25 mouse cellular contexts compared by ENCODE assay signal in the genomic region with DNA sequence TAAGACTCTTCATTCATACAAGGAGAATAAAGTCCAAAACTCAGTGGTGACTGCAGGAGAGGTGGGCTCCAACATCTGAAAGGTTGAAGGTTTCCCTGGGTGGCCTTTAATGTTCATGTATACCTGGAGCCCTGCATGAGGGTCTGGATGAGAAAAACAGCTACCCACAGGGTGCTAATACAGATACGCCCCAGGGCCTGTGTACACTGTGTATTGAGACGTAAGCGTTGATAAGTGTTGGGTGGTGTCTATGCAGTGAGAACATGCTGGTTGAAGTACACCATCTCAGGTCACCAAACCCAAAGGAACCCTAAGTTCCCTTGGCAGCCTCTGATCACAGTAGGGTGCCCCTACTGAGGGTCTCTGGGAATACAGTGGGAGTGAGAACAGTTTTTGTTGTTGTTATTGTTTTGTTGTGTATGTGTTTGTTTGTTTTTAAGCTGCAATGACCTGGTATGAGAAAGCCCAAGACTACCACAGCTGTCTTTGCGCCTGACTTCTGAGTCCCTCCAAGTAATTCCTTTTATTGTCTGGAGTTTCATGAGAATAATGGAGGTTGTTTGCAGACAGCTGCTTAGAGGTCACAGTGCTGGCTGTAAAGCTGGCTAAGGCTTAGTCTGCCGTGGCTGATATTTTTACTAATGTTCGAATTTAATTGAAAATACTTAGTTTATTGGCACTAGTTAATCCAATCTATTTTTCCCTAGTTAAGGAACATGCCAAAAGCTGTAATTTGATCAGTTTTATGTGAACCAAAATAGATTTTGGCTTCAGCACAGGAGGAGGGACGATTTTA.
"Had no signal": no experiment of that assay in that cellular context is flagged by ENCODE, and none has a peak within 500 bp of the region (broad histone marks: within the 10 kb centered on the region; RNA-seq: fewer than 3 reads in every experiment).

No protein-coding gene starts in this region.

- H3K4me2 ChIP-seq: heart, embryonic 11.5 days; heart, embryonic 13.5 days; heart, embryonic 15.5 days; hindbrain, embryonic 13.5 days; hindbrain, embryonic 15.5 days; limb, embryonic 12.5 days; liver, embryonic 11.5 days; liver, embryonic 13.5 days; liver, embryonic 15.5 days had no signal

- H3K27me3 ChIP-seq: heart, embryonic 13.5 days; heart, embryonic 15.5 days; hindbrain, embryonic 13.5 days; hindbrain, embryonic 15.5 days; liver, embryonic 13.5 days; liver, embryonic 15.5 days had no signal

- H3K4me1 ChIP-seq: heart, embryonic 13.5 days; heart, embryonic 15.5 days; hindbrain, embryonic 13.5 days; hindbrain, embryonic 15.5 days; liver, embryonic 13.5 days; liver, embryonic 15.5 days had no signal

- H3K4me3 ChIP-seq: heart, embryonic 13.5 days; heart, embryonic 15.5 days; hindbrain, embryonic 13.5 days; hindbrain, embryonic 15.5 days; limb, embryonic 12.5 days; liver, embryonic 13.5 days; liver, embryonic 15.5 days had no signal

- DNase-seq: forebrain, postnatal 0 days; gastrocnemius, postnatal 14 days; gastrocnemius, postnatal 36 days; heart, adult 18-20 months; heart, postnatal 14 days; kidney, adult 11 months; kidney, adult 2 months; kidney, adult 9 months; kidney, postnatal 14 days; kidney, postnatal 36 days; layer of hippocampus, adult 9-11 months; layer of hippocampus, postnatal 36 days; left cerebral cortex, postnatal 4 days; liver; liver, embryonic 13.5 days had no signal

- H3K27ac ChIP-seq: heart, embryonic 13.5 days; heart, embryonic 15.5 days; hindbrain, embryonic 13.5 days; hindbrain, embryonic 15.5 days; hindbrain, postnatal 0 days; limb, embryonic 12.5 days; liver, embryonic 13.5 days; liver, embryonic 15.5 days had no signal

- ATAC-seq: forebrain, postnatal 0 days; hindbrain, postnatal 0 days; intestine, embryonic 16.5 days had no signal

- H3K9me3 ChIP-seq: heart, embryonic 13.5 days; heart, embryonic 15.5 days; hindbrain, embryonic 13.5 days; hindbrain, embryonic 15.5 days; limb, embryonic 12.5 days; liver, embryonic 13.5 days; liver, embryonic 15.5 days had no signal

- H3K9ac ChIP-seq: forebrain, postnatal 0 days; heart, embryonic 13.5 days; heart, embryonic 15.5 days; hindbrain, embryonic 13.5 days; hindbrain, embryonic 15.5 days; limb, embryonic 12.5 days; liver, embryonic 13.5 days; liver, embryonic 15.5 days had no signal

- H3K36me3 ChIP-seq: heart, embryonic 13.5 days; heart, embryonic 15.5 days; hindbrain, embryonic 13.5 days; hindbrain, embryonic 15.5 days; limb, embryonic 12.5 days; liver, embryonic 13.5 days; liver, embryonic 15.5 days had no signal
